Mouse (Mus musculus): Measurements from ENCODE around the gene Clec10a.
"Not testable (repeated sequence)": the region's sequence is repeated elsewhere in the genome, so short reads cannot be mapped to it uniquely, and the experiment has no call there.

The Clec10a gene

GRCm38 (mm10) chr11:70155897-70156296 is at the start of gene Clec10a:
Gene Clec10a, plus strand, starts transcription at chr11:70156197.
- in situ Hi-C loops (cut with MboI, MseI): not testable (repeated sequence)

- in situ Hi-C loops (cut with MboI, MseI): no loop called here
Observed at GRCm38 (mm10) chr11:70107085-70107484, 48.9 kb upstream of the Clec10a start.

- in situ Hi-C loops (cut with MboI, MseI): no loop called here
Observed at GRCm38 (mm10) chr11:70110146-70110545, 45.9 kb upstream of the Clec10a start.

GRCm38 (mm10) chr11:70114562-70114961 is 41.4 kb upstream of the Clec10a start:
- in situ Hi-C loops (cut with MboI, MseI): no loop called here

GRCm38 (mm10) chr11:70115901-70116300 is 40.1 kb upstream of the Clec10a start:
- in situ Hi-C loops (cut with MboI, MseI): no loop called here

- in situ Hi-C loops (cut with MboI, MseI): no loop called here
Observed at GRCm38 (mm10) chr11:70129926-70130379, 26.0 kb upstream of the Clec10a start, which contains the start of gene Mgl2. Gene Mgl2, plus strand, starts transcription at chr11:70130329.

- in situ Hi-C loops (cut with MboI, MseI): not testable (repeated sequence)
Observed at GRCm38 (mm10) chr11:70135001-70135400, 21.0 kb upstream of the Clec10a start.

GRCm38 (mm10) chr11:70135925-70136324 is 20.1 kb upstream of the Clec10a start:
- in situ Hi-C loops (cut with MboI, MseI): not testable (repeated sequence)

GRCm38 (mm10) chr11:70139171-70139570 is 16.8 kb upstream of the Clec10a start:
- in situ Hi-C loops (cut with MboI, MseI): no loop called here

GRCm38 (mm10) chr11:70151072-70151471 is 4.9 kb upstream of the Clec10a start:
- in situ Hi-C loops (cut with MboI, MseI): no loop called here

GRCm38 (mm10) chr11:70162336-70162735 is 6.3 kb downstream of the Clec10a start:
- in situ Hi-C loops (cut with MboI, MseI): no loop called here

- in situ Hi-C loops (cut with MboI, MseI): no loop called here
Observed at GRCm38 (mm10) chr11:70165972-70166921, 10.2 kb downstream of the Clec10a start.

- in situ Hi-C loops (cut with MboI, MseI): no loop called here
Observed at GRCm38 (mm10) chr11:70168136-70168535, 12.1 kb downstream of the Clec10a start.

GRCm38 (mm10) chr11:70169471-70169870 is 13.5 kb downstream of the Clec10a start:
- in situ Hi-C loops (cut with MboI, MseI): not testable (repeated sequence)

- in situ Hi-C loops (cut with MboI, MseI): no loop called here
Observed at GRCm38 (mm10) chr11:70170291-70170690, 14.3 kb downstream of the Clec10a start.

GRCm38 (mm10) chr11:70171181-70171580 is 15.2 kb downstream of the Clec10a start:
- in situ Hi-C loops (cut with MboI, MseI): no loop called here

- in situ Hi-C loops (cut with MboI, MseI): no loop called here
Observed at GRCm38 (mm10) chr11:70171847-70172246, 15.8 kb downstream of the Clec10a start.

- in situ Hi-C loops (cut with MboI, MseI): no loop called here
Observed at GRCm38 (mm10) chr11:70172298-70172697, 16.3 kb downstream of the Clec10a start.

- in situ Hi-C loops (cut with MboI, MseI): no loop called here
Observed at GRCm38 (mm10) chr11:70174491-70174890, 18.5 kb downstream of the Clec10a start.

GRCm38 (mm10) chr11:70177647-70178046 is 21.6 kb downstream of the Clec10a start:
- in situ Hi-C loops (cut with MboI, MseI): no loop called here

GRCm38 (mm10) chr11:70178311-70178710 is 22.3 kb downstream of the Clec10a start:
- in situ Hi-C loops (cut with MboI, MseI): no loop called here

GRCm38 (mm10) chr11:70178756-70179155 is 22.8 kb downstream of the Clec10a start:
- in situ Hi-C loops (cut with MboI, MseI): no loop called here

- in situ Hi-C loops (cut with MboI, MseI): no loop called here
Observed at GRCm38 (mm10) chr11:70179401-70179800, 23.4 kb downstream of the Clec10a start.
